Mouse (Mus musculus) liver, adult 2 months (tissue): Measurements from ENCODE around the gene Mgarp.

Experiments used
- CTCF ChIP-seq: fragments of 200-500 bp; IDR thresholded peaks from 2 replicates; pipeline ENCODE4 v1.5.1; 2011; ENCODE audit warnings: low read depth, low read length, control low read depth
- POLR2A ChIP-seq: fragments of 200-500 bp; IDR thresholded peaks from 2 replicates; pipeline ENCODE4 v1.6.1; 2011; ENCODE audit warnings: low read length, control low read depth; ENCODE audit not compliant: insufficient read depth; ENCODE audit errors: extremely low read depth

DNA sequence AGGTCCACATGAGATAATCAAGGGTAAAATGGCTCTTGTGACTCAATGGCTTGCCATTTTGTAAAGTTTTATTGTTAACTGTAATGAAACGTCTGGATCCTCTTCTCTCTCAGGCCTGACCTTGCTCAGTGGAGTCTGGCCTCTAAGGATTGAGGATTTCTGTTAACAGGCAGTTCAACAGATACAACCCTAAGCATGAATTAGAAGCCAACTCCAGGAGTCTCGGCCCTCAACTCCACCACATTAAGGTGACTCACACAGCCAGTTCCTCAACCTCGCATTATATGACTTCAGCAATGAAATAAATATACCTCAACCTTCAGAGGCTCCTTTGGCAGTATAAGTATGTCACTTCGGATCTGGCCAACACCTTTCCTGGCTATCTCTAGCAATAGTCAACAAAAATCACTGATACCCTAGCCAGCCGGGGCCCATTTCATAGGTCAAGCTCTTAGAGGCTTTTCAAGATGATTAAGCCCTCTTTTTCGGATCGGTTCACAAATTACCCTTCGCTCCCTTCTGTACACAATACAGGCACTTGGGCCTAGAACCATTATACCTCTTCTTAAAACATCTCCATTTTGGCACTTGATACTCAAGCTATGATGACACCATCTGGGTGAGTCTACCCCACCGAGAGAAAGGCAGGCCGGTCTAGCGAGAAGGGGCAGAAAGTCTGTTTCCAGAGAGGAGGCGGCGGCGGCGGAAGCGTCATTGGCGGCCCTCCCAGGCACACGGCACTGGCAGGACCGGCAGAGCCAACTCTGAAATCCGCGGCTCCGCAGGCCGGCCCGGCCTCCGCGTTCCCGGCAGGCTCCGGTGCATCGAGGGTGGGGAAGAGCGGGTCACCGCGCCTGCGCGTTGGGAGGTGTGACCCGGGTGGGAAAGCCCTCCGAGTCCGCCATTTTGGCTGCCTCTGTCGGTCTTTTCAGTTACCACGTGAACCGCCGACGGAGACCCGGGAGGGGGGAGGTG lies 18.8 kb upstream of the Mgarp start, which contains the start of gene Naa15:
- no peak for TF ChIP-seq CTCF
- TF ChIP-seq POLR2A: 0 out of 2 replicates have a peak, but pooled peaks have one; percentile 53
